Mouse (Mus musculus): Measurements from ENCODE around the gene Emx1. TPM values are rescaled to one million over a fixed set of nuclear protein-coding genes. Genes with fewer than 3 reads are reported as not detected.
A peak's percentile ranks its signal among the peaks of the same experiment; 100 is the strongest.
"Not testable (repeated sequence)": the region's sequence is repeated elsewhere in the genome, so short reads cannot be mapped to it uniquely, and the experiment has no call there.

Emx1 gene
- total RNA-seq (2021) = not detected
- long read RNA-seq, experiment 1 = 0 reads
- long read RNA-seq, experiment 2 = 0 reads

- DNase-seq = no peak
- intact Hi-C loops (cut with DNase I) = no loop called here
These were observed at the start of gene Emx1 for GRCm38 (mm10) chr6:85187340-85188211. Gene Emx1 (plus strand): TSS chr6:85187438.

GRCm38 (mm10) chr6:85139534-85139933 lies 47.7 kb upstream of the Emx1 start:
- intact Hi-C loops (cut with DNase I) = no loop called here
- no peak for DNase-seq

GRCm38 (mm10) chr6:85141013-85141412 lies 46.2 kb upstream of the Emx1 start:
- peak in 1 of 2 experiments; percentile 40 for DNase-seq

GRCm38 (mm10) chr6:85144466-85144865 lies 42.8 kb upstream of the Emx1 start:
- intact Hi-C loops (cut with DNase I) = no loop called here
- DNase-seq = no peak

More at GRCm38 (mm10) chr6:85141013-85141412, 46.2 kb upstream of the Emx1 start:
- intact Hi-C loops (cut with DNase I) = not testable (repeated sequence)

- no peak for DNase-seq
- intact Hi-C loops (cut with DNase I) = no loop called here
These were observed 39.6 kb upstream of the Emx1 start for GRCm38 (mm10) chr6:85147636-85148035.

GRCm38 (mm10) chr6:85150386-85150785 lies 36.9 kb upstream of the Emx1 start:
- intact Hi-C loops (cut with DNase I) = loop anchor here (5.0 kb wide), 1 partner anchor 257 kb away; no protein-coding TSS in a partner anchor
- no peak for DNase-seq

- intact Hi-C loops (cut with DNase I) = loop anchor here (5.0 kb wide), 1 partner anchor 253 kb away; no protein-coding TSS in a partner anchor
- DNase-seq = peak in 1 of 2 experiments; percentile 39
These were observed 33.2 kb upstream of the Emx1 start for GRCm38 (mm10) chr6:85153970-85154540.

- DNase-seq = peak; percentile 27 to 31
- intact Hi-C loops (cut with DNase I) = loop anchor here (5.0 kb wide), 1 partner anchor 252 kb away; no protein-coding TSS in a partner anchor
These were observed 32.2 kb upstream of the Emx1 start for GRCm38 (mm10) chr6:85154861-85155528.

GRCm38 (mm10) chr6:85156551-85156950 lies 30.7 kb upstream of the Emx1 start:
- intact Hi-C loops (cut with DNase I); DNase-seq: not testable (repeated sequence)

GRCm38 (mm10) chr6:85158040-85158804 lies 29.0 kb upstream of the Emx1 start:
- intact Hi-C loops (cut with DNase I); DNase-seq: not testable (repeated sequence)

GRCm38 (mm10) chr6:85159092-85159760 lies 28.0 kb upstream of the Emx1 start:
- intact Hi-C loops (cut with DNase I) = not testable (repeated sequence)
- DNase-seq = peak; percentile 17 to 30

- intact Hi-C loops (cut with DNase I) = loop anchor here (5.0 kb wide), 2 partner anchors 77 to 232 kb away; no protein-coding TSS in a partner anchor
- DNase-seq = peak; percentile 43 to 69
These were observed 26.9 kb upstream of the Emx1 start for GRCm38 (mm10) chr6:85160201-85160923.

- intact Hi-C loops (cut with DNase I) = no loop called here
These were observed 21.8 kb upstream of the Emx1 start for GRCm38 (mm10) chr6:85165440-85165921.

GRCm38 (mm10) chr6:85179569-85179968 lies 7.7 kb upstream of the Emx1 start:
- no peak for DNase-seq
- intact Hi-C loops (cut with DNase I) = no loop called here

More at GRCm38 (mm10) chr6:85165440-85165921, 21.8 kb upstream of the Emx1 start:
- DNase-seq = no peak

- DNase-seq = no peak
- intact Hi-C loops (cut with DNase I) = no loop called here
These were observed 7.2 kb upstream of the Emx1 start for GRCm38 (mm10) chr6:85180036-85180435.

- intact Hi-C loops (cut with DNase I) = no loop called here
- DNase-seq = no peak
These were observed 3.3 kb upstream of the Emx1 start for GRCm38 (mm10) chr6:85183951-85184350.

- DNase-seq = no peak
- intact Hi-C loops (cut with DNase I) = no loop called here
These were observed 1.1 kb upstream of the Emx1 start for GRCm38 (mm10) chr6:85186033-85186743.

GRCm38 (mm10) chr6:85186744-85187059 lies 536 bp upstream of the Emx1 start:
- DNase-seq = no peak
- intact Hi-C loops (cut with DNase I) = no loop called here

Measured in gastrocnemius, postnatal 36 days (tissue).